Comparison of ENCODE assay signal across 12 mouse cellular contexts in genomic region chr3:88232301-88232702, GRCm38 (mm10). TPM values are rescaled to one million over a fixed set of nuclear protein-coding genes. Genes with fewer than 3 reads are reported as not detected.
DNase-seq lines count a peak whose midpoint lies in the region; ATAC-seq and TF ChIP-seq lines count a peak whose summit lies in the region.
"Had no signal": no experiment of that assay in that cellular context is flagged by ENCODE, and none has a peak within 500 bp of the region (broad histone marks: within the 10 kb centered on the region; RNA-seq: fewer than 3 reads in every experiment).

No protein-coding gene starts in this region.

- peaks cover 100% of the 10 kb centered on the region for H3K27me3 ChIP-seq in hindbrain, embryonic 10.5 days (ENCODE audit: insufficient read depth, poor library complexity, severe bottlenecking)
- H3K27me3 ChIP-seq in stomach, postnatal 0 days (ENCODE audit: control insufficient read depth, insufficient read depth, low read length): no peaks in the 10 kb centered on the region; the same call in 1 of the 2 replicates

- H3K4me3 ChIP-seq in hindbrain, embryonic 10.5 days: no peak overlapping the region
- no peak overlapping the region for H3K4me3 ChIP-seq in stomach, postnatal 0 days (ENCODE audit: low read depth, low read length)
- H3K4me3 ChIP-seq: embryonic facial prominence, embryonic 15.5 days; limb, embryonic 13.5 days had no signal

- no peak overlapping the region for H3K4me2 ChIP-seq in stomach, postnatal 0 days (replicated peaks; ENCODE audit: low read depth)
- H3K4me2 ChIP-seq: embryonic facial prominence, embryonic 15.5 days; limb, embryonic 13.5 days had no signal

- peak; percentile 40 for DNase-seq in ovary, postnatal 36 days (ENCODE audit: low spot score)
- no peak for DNase-seq in ovary, postnatal 10 days (ENCODE audit: low spot score)
- no peak for DNase-seq in hindbrain, embryonic 10.5 days (ENCODE audit: low spot score)
- peak; percentile 73 to 79 for DNase-seq in left cerebral cortex, postnatal 14 days (ENCODE audit: low spot score in 2 of 2)
- DNase-seq in right cerebral cortex, postnatal 4 days: peak; percentile 59
- no peak for DNase-seq in adrenal gland, adult (ENCODE audit: inconsistent age in 2 of 2, low spot score in 1 of 2)
- DNase-seq in adrenal gland, postnatal 10 days: no peak
- DNase-seq in stomach, postnatal 0 days (ENCODE audit: low spot score): no peak

- no peak for ATAC-seq in stomach, postnatal 0 days (ENCODE audit: low FRiP score, low TSS enrichment)
- ATAC-seq: CD4-positive, CD25-positive, alpha-beta regulatory T cell, adult 4 months had no signal

- H3K9me3 ChIP-seq in hindbrain, embryonic 10.5 days: no peaks in the 10 kb centered on the region
- no peaks in the 10 kb centered on the region for H3K9me3 ChIP-seq in stomach, postnatal 0 days (ENCODE audit: control insufficient read depth, low read length)
- H3K9me3 ChIP-seq: embryonic facial prominence, embryonic 15.5 days; limb, embryonic 13.5 days had no signal

- intact Hi-C loops in left cerebral cortex, postnatal 14 days (cut with DNase I): no loop called here

- H3K27ac ChIP-seq in hindbrain, embryonic 10.5 days: peak overlapping the region; percentile 82
- no peak overlapping the region for H3K27ac ChIP-seq in stomach, postnatal 0 days (replicated peaks)
- H3K27ac ChIP-seq: embryonic facial prominence, embryonic 15.5 days; limb, embryonic 13.5 days had no signal

- H3K4me1 ChIP-seq in hindbrain, embryonic 10.5 days (replicated peaks): peaks cover 94% of the 10 kb centered on the region
- H3K4me1 ChIP-seq in stomach, postnatal 0 days (replicated peaks; ENCODE audit: control insufficient read depth, insufficient read depth): no peaks in the 10 kb centered on the region
- H3K4me1 ChIP-seq: embryonic facial prominence, embryonic 15.5 days had no signal

- WGBS in hindbrain, embryonic 10.5 days: 58% methylated on average over 7 of the region's 7 CpGs
- 53% methylated on average over 7 of the region's 7 CpGs for WGBS in stomach, postnatal 0 days

- H3K9ac ChIP-seq in stomach, postnatal 0 days (ENCODE audit: low read length): no peak overlapping the region
- H3K9ac ChIP-seq: embryonic facial prominence, embryonic 15.5 days; limb, embryonic 13.5 days had no signal

- peaks cover 5% of the 10 kb centered on the region; the same call in 1 of the 2 replicates for H3K36me3 ChIP-seq in hindbrain, embryonic 10.5 days
- no peaks in the 10 kb centered on the region for H3K36me3 ChIP-seq in stomach, postnatal 0 days (ENCODE audit: control insufficient read depth, insufficient read depth, low read length)
- H3K36me3 ChIP-seq: embryonic facial prominence, embryonic 15.5 days; limb, embryonic 13.5 days had no signal

- TF ChIP-seq EP300 in stomach, postnatal 0 days (optimal IDR thresholded peaks at IDR 0.05): no peak

- no peak for TF ChIP-seq CTCF in stomach, postnatal 0 days (IDR thresholded peaks at IDR 0.05; ENCODE audit: low read depth)

RNA-seq across cellular contexts. Expression of gene Rhbg, which starts 22.2 kb away (rescaled TPM):
- not detected in 2 replicates for polyA plus RNA-seq in hindbrain, embryonic 10.5 days (2016; fragmentation: Nextera tagmentation; extraction: Ambion mirVana)
- total RNA-seq in left cerebral cortex, postnatal 14 days (2021): under 1 TPM in 1 of 2 experiments, not detected in 1; 0.18 TPM
- 1 to 10 TPM; 1.9 to 2.1 TPM for total RNA-seq in adrenal gland, postnatal 10 days (2021)
- polyA plus RNA-seq in stomach, postnatal 0 days (2015; fragmentation: Nextera tagmentation; extraction: Ambion mirVana): 19.4 and 27.0 TPM in 2 replicates
- polyA plus RNA-seq: CD4-positive, CD25-positive, alpha-beta regulatory T cell, adult 4 months; heart, postnatal 0 days had no signal

RNA-seq across cellular contexts. Expression of gene Gm38392, which starts 54.7 kb away (rescaled TPM):
- polyA plus RNA-seq in hindbrain, embryonic 10.5 days (2016; fragmentation: Nextera tagmentation; extraction: Ambion mirVana): not detected in 2 replicates
- total RNA-seq in left cerebral cortex, postnatal 14 days (2021): under 1 TPM in 1 of 2 experiments, not detected in 1; 0.49 TPM
- 1 to 10 TPM; 1.1 to 1.3 TPM for total RNA-seq in adrenal gland, postnatal 10 days (2021)
- polyA plus RNA-seq in stomach, postnatal 0 days (2015; fragmentation: Nextera tagmentation; extraction: Ambion mirVana): 0.36 and 2.0 TPM in 2 replicates
- polyA plus RNA-seq: CD4-positive, CD25-positive, alpha-beta regulatory T cell, adult 4 months; heart, postnatal 0 days had no signal

Comparison
In these comparisons a context has a peak if more than half of its experiments do, and no peak if none do; other contexts are left out.
1. DNase-seq: peak in ovary, postnatal 36 days (single experiment), left cerebral cortex, postnatal 14 days (2 of 2) and right cerebral cortex, postnatal 4 days (single experiment); none in ovary, postnatal 10 days (single experiment), hindbrain, embryonic 10.5 days (single experiment), adrenal gland, adult (0 of 2), adrenal gland, postnatal 10 days (single experiment) and stomach, postnatal 0 days (single experiment).